Mouse (Mus musculus) forelimb bud, embryonic 11.5 days (tissue): ENCODE data around the gene Capn10.

ENCODE experiments used
- DNase-seq: peaks from one replicate; pipeline ENCODE4 v3.0.0-alpha.2; 2012; ENCODE audit warnings: low read depth, low spot score

The Capn10 gene

GRCm38 (mm10) chr1:92934182-92934827 lies at the start of gene Capn10:
Capn10 (plus strand) TSS chr1:92934376.
- DNase-seq = peak; percentile 97

DNA sequence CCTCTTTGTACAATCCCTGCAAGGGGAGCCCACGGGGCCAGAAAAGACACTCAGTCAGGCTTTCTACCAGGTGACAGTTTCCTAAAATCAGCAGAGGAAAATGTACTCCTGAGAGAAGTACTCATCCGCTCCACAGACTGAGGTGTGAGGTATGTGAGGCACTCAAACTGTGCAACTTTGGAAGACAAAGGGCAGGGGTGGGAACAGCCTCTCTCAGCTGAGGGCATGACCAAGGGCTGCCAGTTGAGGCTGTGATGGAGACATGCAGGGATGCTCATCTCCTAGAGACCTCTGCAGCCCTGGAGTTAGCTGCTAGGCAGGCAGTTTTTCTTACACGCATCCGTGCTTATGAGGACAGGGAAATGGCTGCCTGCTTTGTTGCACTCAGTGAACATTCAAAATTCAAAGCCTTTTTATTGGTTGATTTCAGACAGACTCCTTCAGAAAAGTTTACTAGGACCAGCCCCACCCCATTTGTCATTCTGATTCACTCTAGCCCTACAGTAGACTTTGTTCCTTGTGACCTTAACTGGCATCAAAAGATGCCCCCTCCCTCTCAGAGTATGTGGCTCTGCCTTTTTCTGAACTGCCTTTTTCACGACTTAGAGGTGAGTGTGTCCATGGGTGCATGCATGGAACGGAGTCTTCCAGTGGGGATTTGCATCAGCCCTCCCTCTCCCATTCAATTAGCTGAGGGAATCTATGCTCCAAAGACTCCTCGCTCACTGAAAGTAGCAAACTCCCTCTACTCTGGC lies 45.1 kb upstream of the Capn10 start:
- no peak for DNase-seq

DNA sequence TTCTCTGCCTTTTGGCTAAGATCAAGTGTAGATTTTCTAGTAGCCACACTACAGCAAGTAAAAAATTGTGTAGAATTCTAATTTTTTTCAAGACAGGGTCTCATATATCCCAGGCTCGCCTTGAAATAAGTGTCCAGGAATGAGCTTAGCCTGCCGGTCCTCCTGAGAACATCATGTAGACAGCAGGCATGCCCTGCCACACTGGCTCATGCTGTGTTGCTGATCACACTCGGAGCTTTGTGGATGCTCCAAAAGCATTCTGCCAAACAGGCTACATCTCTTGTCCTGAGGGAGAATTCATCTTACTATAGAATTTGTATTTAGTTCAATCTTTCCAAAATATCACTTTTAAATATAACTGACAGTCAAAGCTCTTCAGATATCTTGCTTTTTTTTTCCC lies 41.4 kb upstream of the Capn10 start:
- DNase-seq = no peak

DNA sequence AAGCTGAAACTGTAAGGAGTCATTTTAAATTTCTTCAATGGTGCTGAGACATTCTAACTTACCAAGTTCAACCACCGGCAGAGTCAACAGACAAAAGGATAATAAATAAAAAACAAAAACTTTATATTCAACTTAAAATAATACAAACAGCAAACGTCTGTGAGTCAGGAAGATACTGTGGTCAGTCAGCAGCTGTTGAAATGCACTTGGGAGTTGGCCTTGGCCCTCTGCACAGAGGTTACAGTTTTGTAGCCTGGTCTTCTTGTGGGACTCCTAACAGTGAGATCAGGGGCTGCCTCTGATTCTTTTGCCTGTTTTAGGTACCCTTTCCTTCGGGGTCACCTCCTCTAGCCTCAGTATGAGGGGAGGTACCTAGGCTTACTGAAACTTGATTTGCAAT lies 40.3 kb upstream of the Capn10 start:
- DNase-seq = no peak

GRCm38 (mm10) chr1:92895089-92895488 lies 39.1 kb upstream of the Capn10 start:
- peak; percentile 84 for DNase-seq

- peak; percentile 65 for DNase-seq
Observed at GRCm38 (mm10) chr1:92902786-92903185, 31.4 kb upstream of the Capn10 start, which contains the start of gene Ankmy1. Ankmy1 (minus strand) TSS chr1:92902906.

- DNase-seq = no peak
Observed at GRCm38 (mm10) chr1:92903627-92904026, 30.5 kb upstream of the Capn10 start.

- no peak for DNase-seq
Observed at GRCm38 (mm10) chr1:92905703-92906310, 28.4 kb upstream of the Capn10 start.

DNA sequence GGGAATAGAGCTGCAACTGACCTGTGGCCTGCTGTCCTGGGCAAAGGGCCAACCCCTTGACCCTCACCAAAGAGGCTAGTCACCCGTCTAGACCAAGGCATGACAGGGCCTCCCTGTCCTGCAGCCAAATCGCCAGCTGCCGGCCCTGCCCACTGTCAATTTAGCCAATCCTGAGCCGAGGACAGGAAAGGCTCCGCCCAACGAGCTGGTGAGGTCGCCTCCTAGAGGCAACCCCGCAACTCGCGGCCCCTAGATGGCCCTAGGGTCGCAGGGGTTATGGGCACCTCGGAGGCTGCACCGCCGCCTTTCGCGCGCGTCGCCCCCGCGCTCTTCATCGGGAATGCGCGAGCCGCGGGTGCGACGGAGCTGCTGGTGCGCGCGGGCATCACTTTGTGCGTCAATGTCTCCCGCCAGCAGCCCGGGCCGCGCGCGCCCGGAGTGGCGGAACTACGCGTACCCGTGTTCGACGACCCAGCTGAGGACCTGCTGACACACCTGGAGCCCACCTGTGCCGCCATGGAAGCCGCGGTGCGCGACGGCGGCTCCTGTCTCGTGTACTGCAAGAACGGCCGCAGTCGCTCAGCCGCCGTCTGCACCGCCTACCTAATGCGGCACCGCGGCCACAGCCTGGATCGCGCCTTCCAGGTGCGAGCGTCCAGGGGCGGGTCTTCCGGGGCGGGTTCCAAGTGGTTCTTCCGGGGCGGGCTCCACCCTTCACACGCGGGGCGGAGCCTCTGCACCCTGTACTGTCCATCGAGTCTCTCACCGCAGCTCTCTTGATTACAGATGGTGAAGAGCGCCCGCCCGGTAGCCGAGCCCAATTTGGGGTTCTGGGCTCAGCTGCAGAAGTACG lies 27.2 kb upstream of the Capn10 start, which contains the start of gene Dusp28:
Dusp28 (plus strand) TSS at position 203 of the 853 bp plus-strand sequence.
- peak; percentile 84 for DNase-seq

GRCm38 (mm10) chr1:92907632-92908360 lies 26.4 kb upstream of the Capn10 start:
- DNase-seq = no peak

GRCm38 (mm10) chr1:92908664-92909063 lies 25.5 kb upstream of the Capn10 start:
- no peak for DNase-seq

DNA sequence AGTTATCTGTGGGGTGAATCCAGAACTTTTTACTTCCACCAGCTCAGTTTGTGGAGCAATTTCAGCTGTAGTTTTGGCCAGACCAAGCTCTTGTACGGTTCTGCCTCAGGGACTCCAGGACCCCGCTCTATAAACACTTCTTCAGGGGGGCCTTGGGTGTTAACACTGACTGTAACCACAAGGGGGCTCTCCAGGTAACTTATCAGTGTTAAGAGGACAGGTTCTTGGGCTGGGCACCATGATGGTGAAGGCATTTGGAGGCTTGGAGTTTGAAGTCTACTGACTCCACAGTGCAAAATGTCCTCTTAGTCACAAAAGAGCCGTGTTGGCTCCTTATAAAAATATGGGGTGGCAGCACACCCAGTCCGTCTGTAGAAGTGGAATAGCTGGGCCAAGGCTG lies 25.1 kb upstream of the Capn10 start:
- peak; percentile 55 for DNase-seq

- DNase-seq = peak; percentile 46
Observed at GRCm38 (mm10) chr1:92910239-92910885, 23.8 kb upstream of the Capn10 start, which contains the start of gene Rnpepl1. Rnpepl1 (plus strand) TSS chr1:92910783.

DNA sequence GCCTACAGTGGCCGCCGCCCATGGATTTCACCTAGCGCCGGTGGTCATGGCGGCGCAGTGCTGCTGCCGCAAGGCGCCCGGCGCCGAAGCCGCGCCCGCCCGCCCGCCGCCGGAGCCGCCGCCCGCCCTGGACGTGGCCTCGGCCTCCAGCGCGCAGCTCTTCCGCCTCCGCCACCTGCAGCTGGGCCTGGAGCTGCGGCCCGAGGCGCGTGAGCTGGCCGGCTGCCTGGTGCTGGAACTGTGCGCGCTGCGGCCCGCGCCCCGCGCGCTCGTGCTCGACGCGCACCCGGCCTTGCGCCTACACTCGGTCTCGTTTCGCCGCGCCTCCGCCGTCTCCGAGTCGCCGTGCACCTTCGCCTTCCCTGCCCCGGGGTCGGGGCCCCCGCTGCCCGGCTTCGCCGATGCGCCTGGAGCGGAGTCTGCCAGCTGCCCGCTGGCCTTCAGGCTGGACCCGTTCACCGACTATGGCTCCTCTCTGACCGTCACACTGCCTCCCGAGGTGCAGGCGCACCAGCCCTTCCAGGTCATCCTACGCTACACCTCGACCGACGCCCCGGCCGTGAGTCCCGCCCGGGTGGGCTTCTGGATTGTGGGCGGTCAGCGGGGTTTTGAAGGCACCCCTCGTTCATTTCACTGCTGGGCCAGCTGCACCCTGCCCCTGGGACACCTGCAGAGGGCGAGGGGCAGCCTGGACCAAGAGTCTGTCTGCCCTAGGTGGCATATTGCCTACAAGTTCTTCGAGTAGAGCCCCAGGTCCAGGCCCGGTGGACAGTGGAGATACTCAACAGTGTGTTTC lies 23.1 kb upstream of the Capn10 start:
- peak; percentile 54 for DNase-seq

DNA sequence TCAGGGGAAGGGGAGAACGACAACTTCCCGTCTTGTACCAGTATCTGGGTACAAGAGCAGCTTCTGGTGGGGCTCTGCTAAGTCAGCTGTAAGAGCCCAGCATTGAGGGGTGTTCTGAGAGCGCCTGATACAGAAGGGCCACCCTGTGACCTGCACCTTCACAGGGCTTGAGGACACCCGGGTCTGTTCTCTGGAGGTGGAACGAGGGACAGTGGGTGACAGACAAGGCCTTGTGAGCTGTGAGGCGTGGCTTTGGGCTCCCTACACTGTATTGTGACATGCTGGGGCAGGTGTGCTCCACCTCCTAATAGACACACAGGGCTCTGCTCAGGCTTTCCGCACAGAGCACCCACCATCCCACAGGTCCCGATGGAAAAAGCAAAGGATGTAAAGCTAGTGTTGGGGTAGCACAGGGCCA lies 22.4 kb upstream of the Capn10 start:
- DNase-seq = no peak

DNA sequence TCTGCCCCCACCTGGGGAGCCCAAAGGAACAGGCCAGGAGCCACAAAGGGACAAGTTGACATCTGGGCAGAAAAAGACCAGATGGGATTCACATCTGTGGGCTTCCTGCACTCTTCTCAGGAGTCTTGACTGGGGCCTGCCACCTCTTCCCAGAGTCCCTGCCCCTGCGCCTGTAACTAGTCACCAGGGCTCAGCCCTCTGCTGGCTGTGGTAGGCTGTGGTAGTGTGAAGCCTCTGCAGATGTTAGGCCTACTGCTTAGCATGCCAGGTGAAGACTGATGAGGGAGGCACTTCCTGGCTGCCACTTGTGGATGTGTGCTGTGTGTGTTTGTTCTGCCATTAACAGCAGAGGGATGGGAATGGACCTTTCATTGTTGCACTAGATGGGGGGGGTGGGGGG lies 21.9 kb upstream of the Capn10 start:
- DNase-seq = no peak

DNA sequence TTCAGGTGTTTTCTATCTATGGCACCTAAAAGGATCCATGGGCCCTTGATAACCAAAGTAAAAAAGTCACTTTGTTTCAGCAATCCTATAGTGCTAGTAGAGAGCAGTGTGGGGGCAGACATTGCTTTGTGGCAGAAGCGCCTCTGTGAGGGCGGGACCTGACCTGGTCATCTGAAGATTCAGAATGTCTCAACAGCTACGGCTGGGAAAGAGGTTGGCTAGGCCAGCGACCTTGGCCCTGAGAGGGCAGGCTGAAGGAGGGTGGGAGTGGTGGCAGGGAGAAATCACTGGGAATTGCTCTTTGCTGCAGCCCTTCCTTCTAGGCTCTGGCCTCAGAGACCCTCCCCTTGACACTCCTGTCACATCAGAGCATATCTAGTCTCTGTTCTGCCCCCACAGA lies 19.9 kb upstream of the Capn10 start:
- no peak for DNase-seq

DNA sequence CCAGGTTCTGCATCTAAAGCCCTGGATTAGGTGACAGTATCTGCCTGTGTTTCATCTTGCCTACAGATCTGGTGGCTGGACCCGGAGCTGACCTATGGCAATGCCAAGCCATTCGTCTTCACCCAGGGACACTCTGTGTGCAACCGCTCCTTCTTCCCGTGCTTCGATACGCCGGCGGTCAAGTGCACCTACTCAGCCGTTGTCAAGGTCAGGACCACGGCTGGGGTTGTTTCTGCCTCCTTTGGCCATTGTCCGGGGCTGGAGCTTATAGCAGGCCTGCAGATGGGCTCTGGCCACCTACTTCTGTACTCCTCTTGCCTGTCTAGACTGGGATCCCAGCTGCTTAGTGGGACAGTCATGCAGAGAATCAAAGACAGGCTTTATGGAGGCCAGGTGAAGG lies 19.2 kb upstream of the Capn10 start:
- no peak for DNase-seq

- no peak for DNase-seq
Observed at GRCm38 (mm10) chr1:92916725-92917124, 17.5 kb upstream of the Capn10 start.

GRCm38 (mm10) chr1:92919151-92919550 lies 15.0 kb upstream of the Capn10 start:
- no peak for DNase-seq
